Mouse (Mus musculus): ENCODE results near the gene Gm4707. TPM values are rescaled to one million over a fixed set of nuclear protein-coding genes. Genes with fewer than 3 reads are reported as not detected.
"Not testable (repeated sequence)": the region's sequence is repeated elsewhere in the genome, so short reads cannot be mapped to it uniquely, and the experiment has no call there.

The Gm4707 gene
- polyA plus RNA-seq, 1 experiment from 2014 or later: 1.3 TPM

DNA sequence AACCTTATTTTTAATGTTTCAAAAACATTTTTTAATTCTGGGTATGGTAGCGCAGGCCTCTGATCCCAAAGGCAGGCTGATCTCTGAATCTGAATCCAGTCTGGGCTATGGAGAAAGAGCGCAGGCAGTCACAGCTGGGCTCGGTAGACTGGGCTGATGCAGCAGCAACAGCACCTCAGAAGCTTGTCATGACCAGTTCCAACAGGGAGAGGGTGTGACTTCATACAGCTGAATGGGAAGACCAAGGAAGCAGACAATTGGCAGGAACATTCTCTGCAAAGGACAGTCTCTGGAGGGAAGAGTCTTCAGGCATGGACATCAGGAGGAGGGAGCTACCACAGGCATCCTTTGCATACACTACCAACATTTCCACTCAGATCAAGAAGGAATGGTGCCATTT is 15.6 kb downstream of the Gm4707 start:
- no peaks in the 10 kb centered on the region for H3K4me1 ChIP-seq (replicated peaks)
- whole genome bisulfite sequencing (ENCODE audit: insufficient replicate concordance): 86% methylated on average over 3 of the region's 3 CpGs

GRCm38 (mm10) chr17:71443273-71443672 is 16.4 kb downstream of the Gm4707 start:
- Histone ChIP-seq H3K36me3 (replicated peaks) (peaks cover 47% of the 10 kb centered on the region), H3K27me3 (no peaks in the 10 kb centered on the region), H3K4me2 (no peak overlapping the region), H3K9me3 (replicated peaks) (no peaks in the 10 kb centered on the region), H3K4me3 (replicated peaks) (no peak overlapping the region), H3K9ac (no peak overlapping the region), H3K27ac (replicated peaks) (no peak overlapping the region), H3K4me1 (replicated peaks) (no peaks in the 10 kb centered on the region)
- no peak for ATAC-seq (ENCODE audit: insufficient read depth)
- 84% methylated on average over 6 of the region's 6 CpGs for WGBS (ENCODE audit: insufficient replicate concordance)

More for the DNA sequence above, 15.6 kb downstream of the Gm4707 start:
- Histone ChIP-seq H3K4me2 (no peak overlapping the region), H3K27ac (replicated peaks) (no peak overlapping the region), H3K36me3 (replicated peaks) (peaks cover 53% of the 10 kb centered on the region), H3K4me3 (replicated peaks) (no peak overlapping the region), H3K9ac (no peak overlapping the region), H3K9me3 (replicated peaks) (no peaks in the 10 kb centered on the region), H3K27me3 (no peaks in the 10 kb centered on the region)
- no peak for ATAC-seq (ENCODE audit: insufficient read depth)

- 87% methylated on average over 2 of the region's 2 CpGs for WGBS (ENCODE audit: insufficient replicate concordance)
- H3K9ac ChIP-seq; ATAC-seq (ENCODE audit: insufficient read depth); H3K27me3 ChIP-seq; H3K4me3 ChIP-seq (replicated peaks); H3K27ac ChIP-seq (replicated peaks); H3K4me1 ChIP-seq (replicated peaks); H3K4me2 ChIP-seq; H3K9me3 ChIP-seq (replicated peaks): not testable (repeated sequence)
- peaks cover 56% of the 10 kb centered on the region for H3K36me3 ChIP-seq (replicated peaks)
These were observed 37.2 kb downstream of the Gm4707 start for GRCm38 (mm10) chr17:71422502-71422901.

DNA sequence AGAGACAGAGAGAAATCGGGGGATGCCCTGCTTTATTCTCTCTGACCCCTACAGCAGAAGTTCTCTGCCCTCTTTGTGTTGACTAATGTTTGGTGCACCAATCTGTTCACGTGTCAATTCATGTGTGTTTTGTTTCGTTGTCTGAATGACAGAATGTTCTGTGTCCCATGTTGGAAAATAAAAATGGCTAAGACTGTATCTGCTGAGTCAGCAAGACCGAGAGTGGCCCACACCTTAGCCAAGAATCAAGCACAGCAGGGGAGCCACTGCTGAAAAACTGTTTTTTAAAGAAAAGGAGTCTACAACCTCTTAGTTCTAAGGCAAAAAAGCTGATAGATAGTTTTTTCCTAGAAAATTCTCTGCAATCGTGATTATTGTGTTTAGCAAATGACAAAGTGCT is 40.3 kb downstream of the Gm4707 start:
- H3K4me3 ChIP-seq (replicated peaks); H3K9ac ChIP-seq; H3K27me3 ChIP-seq; H3K27ac ChIP-seq (replicated peaks); ATAC-seq (ENCODE audit: insufficient read depth); H3K4me2 ChIP-seq; H3K9me3 ChIP-seq (replicated peaks); H3K4me1 ChIP-seq (replicated peaks): not testable (repeated sequence)
- H3K36me3 ChIP-seq (replicated peaks): peaks cover 60% of the 10 kb centered on the region
- 82% methylated on average over 5 of the region's 5 CpGs for WGBS (ENCODE audit: insufficient replicate concordance)

DNA sequence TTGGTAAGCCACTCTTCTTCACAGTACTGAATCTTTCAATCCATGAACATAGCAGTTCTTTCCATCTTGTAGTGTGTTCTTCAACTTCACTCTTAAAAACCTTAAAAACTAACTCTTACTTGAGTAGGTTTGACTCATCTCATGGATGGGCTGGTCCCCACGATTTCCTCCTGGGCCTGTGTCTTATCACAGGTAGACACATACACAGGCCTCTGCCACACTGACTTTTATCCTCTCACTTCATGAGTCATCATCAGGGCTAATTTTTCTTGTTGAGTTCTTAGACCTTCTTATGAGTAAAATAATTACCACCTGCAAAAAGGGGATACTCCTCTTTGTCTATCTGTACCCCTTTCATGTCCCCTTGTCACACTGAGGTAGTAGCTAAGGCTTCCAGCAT is 42.7 kb downstream of the Gm4707 start:
- no peak overlapping the region for H3K27ac ChIP-seq (replicated peaks)
- WGBS (ENCODE audit: insufficient replicate concordance): 12% methylated on average over 1 of the region's 1 CpGs
- H3K4me2 ChIP-seq: no peak overlapping the region
- no peak overlapping the region for H3K9ac ChIP-seq
- H3K4me3 ChIP-seq (replicated peaks): no peak overlapping the region
- no peaks in the 10 kb centered on the region for H3K4me1 ChIP-seq (replicated peaks)
- H3K9me3 ChIP-seq (replicated peaks): no peaks in the 10 kb centered on the region
- no peak for ATAC-seq (ENCODE audit: insufficient read depth)
- peaks cover 49% of the 10 kb centered on the region for H3K36me3 ChIP-seq (replicated peaks)
- H3K27me3 ChIP-seq: no peaks in the 10 kb centered on the region

Other genes with a start within 250 kb of the Gm4707 start
- 23.9 and 29.7 TPM in 2 replicates for gene Emilin2, start 147.9 kb downstream of the Gm4707 start, polyA plus RNA-seq (2015; fragmentation: Nextera tagmentation; extraction: Ambion mirVana)
- 28.6 and 30.6 TPM in 2 replicates for gene Smchd1, start 15.4 kb upstream of the Gm4707 start, polyA plus RNA-seq (2015; fragmentation: Nextera tagmentation; extraction: Ambion mirVana)
- 31.5 and 32.2 TPM in 2 replicates for gene Ndc80, start 66.9 kb upstream of the Gm4707 start, polyA plus RNA-seq (2015; fragmentation: Nextera tagmentation; extraction: Ambion mirVana)
- 0.17 and 0.32 TPM in 2 replicates for gene Spdya, start 92.1 kb upstream of the Gm4707 start, polyA plus RNA-seq (2015; fragmentation: Nextera tagmentation; extraction: Ambion mirVana)
- gene Wdr43, start 156.0 kb upstream of the Gm4707 start, polyA plus RNA-seq (2015; fragmentation: Nextera tagmentation; extraction: Ambion mirVana): 32.9 and 33.3 TPM in 2 replicates
- 0.16 TPM in 1 of 2 replicates, not detected in the other for gene Togaram2, start 213.3 kb upstream of the Gm4707 start, polyA plus RNA-seq (2015; fragmentation: Nextera tagmentation; extraction: Ambion mirVana)